Mouse (Mus musculus): Measurements from ENCODE around the gene Fra10ac1. TPM values are rescaled to one million over a fixed set of nuclear protein-coding genes. Genes with fewer than 3 reads are reported as not detected.

Gene Fra10ac1
- total RNA-seq (2022), result 10 to 100 TPM; 16.7 to 21.3 (median 19.1) TPM

GRCm38 (mm10) chr19:38223905-38224684, at the start of gene Fra10ac1:
TSS of gene Fra10ac1 (minus strand) at chr19:38224156.
- DNase-seq (ENCODE audit: low spot score in 2 of 2), result peak; percentile 92 to 95

GRCm38 (mm10) chr19:38271071-38271470, 47.1 kb upstream of the Fra10ac1 start:
- DNase-seq (ENCODE audit: low spot score in 2 of 2), result no peak

GRCm38 (mm10) chr19:38267469-38267868, 43.5 kb upstream of the Fra10ac1 start:
- no peak for DNase-seq (ENCODE audit: low spot score in 2 of 2)

GRCm38 (mm10) chr19:38265767-38266166, 41.8 kb upstream of the Fra10ac1 start:
- DNase-seq (ENCODE audit: low spot score in 2 of 2), result no peak

GRCm38 (mm10) chr19:38264505-38265500, 40.8 kb upstream of the Fra10ac1 start, which contains the start of gene Lgi1:
TSS of gene Lgi1 (plus strand) at chr19:38264536.
- DNase-seq (ENCODE audit: low spot score in 2 of 2), result peak; percentile 55 to 59

GRCm38 (mm10) chr19:38263829-38264504, 40.0 kb upstream of the Fra10ac1 start:
- DNase-seq (ENCODE audit: low spot score in 2 of 2), result peak; percentile 85 to 86

GRCm38 (mm10) chr19:38261351-38261750, 37.4 kb upstream of the Fra10ac1 start:
- DNase-seq (ENCODE audit: low spot score in 2 of 2), result no peak

- DNase-seq (ENCODE audit: low spot score in 2 of 2), result peak; percentile 67 to 73
These were observed 36.4 kb upstream of the Fra10ac1 start for GRCm38 (mm10) chr19:38260346-38260745.

- no peak for DNase-seq (ENCODE audit: low spot score in 2 of 2)
These were observed 35.5 kb upstream of the Fra10ac1 start for GRCm38 (mm10) chr19:38259436-38259835.

GRCm38 (mm10) chr19:38258651-38259065, 34.7 kb upstream of the Fra10ac1 start:
- peak; percentile 52 to 61 for DNase-seq (ENCODE audit: low spot score in 2 of 2)

GRCm38 (mm10) chr19:38253796-38254195, 29.8 kb upstream of the Fra10ac1 start:
- no peak for DNase-seq (ENCODE audit: low spot score in 2 of 2)

GRCm38 (mm10) chr19:38249627-38250026, 25.7 kb upstream of the Fra10ac1 start:
- DNase-seq (ENCODE audit: low spot score in 2 of 2), result peak; percentile 51 to 63

GRCm38 (mm10) chr19:38246177-38246622, 22.2 kb upstream of the Fra10ac1 start:
- no peak for DNase-seq (ENCODE audit: low spot score in 2 of 2)

- DNase-seq (ENCODE audit: low spot score in 2 of 2), result no peak
These were observed 21.6 kb upstream of the Fra10ac1 start for GRCm38 (mm10) chr19:38245361-38246176.

GRCm38 (mm10) chr19:38244748-38245147, 20.8 kb upstream of the Fra10ac1 start:
- no peak for DNase-seq (ENCODE audit: low spot score in 2 of 2)

GRCm38 (mm10) chr19:38242314-38242852, 18.4 kb upstream of the Fra10ac1 start:
- DNase-seq (ENCODE audit: low spot score in 2 of 2), result no peak

GRCm38 (mm10) chr19:38238213-38238951, 14.4 kb upstream of the Fra10ac1 start:
- DNase-seq (ENCODE audit: low spot score in 2 of 2), result peak; percentile 72 to 78

GRCm38 (mm10) chr19:38237834-38238212, 13.9 kb upstream of the Fra10ac1 start:
- DNase-seq (ENCODE audit: low spot score in 2 of 2), result no peak

GRCm38 (mm10) chr19:38236526-38236925, 12.6 kb upstream of the Fra10ac1 start:
- no peak for DNase-seq (ENCODE audit: low spot score in 2 of 2)
